Mouse (Mus musculus): ENCODE results near the gene Krt75.

Gene Krt75

DNA sequence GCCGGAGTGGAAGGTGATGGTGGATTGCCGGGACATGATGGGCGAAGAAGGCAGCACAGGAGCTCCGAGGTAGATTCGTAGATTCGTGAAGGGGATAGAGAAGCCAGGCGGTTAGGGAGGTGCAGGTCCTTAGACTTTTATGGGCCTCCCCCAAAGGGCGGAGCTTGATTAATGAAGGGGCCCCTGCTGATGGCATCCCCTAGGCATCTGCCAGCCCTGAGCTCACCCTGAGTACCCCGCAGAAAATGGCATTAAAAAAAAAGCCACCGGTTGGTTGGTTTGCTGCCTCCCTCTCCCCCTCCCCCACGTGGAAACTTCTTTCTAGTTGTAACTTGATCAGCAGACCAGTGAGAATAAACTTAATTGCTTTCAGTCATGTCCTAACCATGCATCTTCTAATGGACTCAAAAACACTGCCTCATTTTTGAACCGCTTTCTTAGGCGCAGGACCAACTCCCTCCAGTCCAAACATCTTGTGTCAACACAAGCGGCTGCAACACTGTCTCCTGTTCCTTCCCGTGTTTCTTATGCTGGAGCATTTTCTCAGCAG is at the start of gene Krt75:
TSS of gene Krt75 (minus strand) at position 109 of the 550 bp plus-strand sequence.
- DNase-seq (ENCODE audit: low read depth): peak; percentile 5

DNA sequence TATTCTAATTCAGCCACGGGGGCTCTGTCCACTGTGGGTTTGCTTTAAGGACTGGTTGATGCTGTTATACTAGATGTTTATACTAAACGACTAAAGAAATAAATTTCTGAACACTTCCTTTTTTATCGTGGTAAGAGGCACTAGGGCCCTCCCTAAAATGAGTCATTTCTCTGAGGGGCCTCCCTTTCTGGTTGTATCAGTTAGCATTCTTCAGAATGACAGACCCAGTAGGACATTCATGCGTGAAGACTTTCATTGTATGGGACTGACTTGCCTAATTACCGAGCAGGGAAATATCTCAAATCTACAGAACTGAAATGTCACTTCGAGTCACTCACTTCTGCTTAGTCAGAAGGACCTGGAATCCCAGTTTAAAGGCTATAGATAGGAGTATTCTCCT is 25.4 kb upstream of the Krt75 start:
- no peak for DNase-seq (ENCODE audit: low read depth)

DNA sequence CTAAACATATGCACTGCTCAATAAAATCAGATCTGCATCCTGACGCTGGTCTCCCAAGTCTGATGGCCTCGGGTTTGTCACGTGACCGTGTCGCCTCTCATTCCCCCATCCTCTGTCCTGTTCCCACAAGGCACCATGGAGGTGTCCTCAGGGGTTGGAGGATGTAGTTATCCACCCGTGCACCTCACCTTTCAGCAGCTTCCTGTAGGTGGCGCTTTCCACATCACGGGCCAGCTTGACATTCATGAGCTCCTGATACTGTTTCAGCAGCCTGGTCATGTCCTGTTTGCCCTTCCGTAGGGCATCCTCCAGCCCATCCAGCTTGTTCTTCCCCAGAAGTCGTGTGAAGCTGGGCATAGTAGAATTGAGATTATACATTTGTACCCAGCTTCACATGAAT is 14.5 kb upstream of the Krt75 start:
- no peak for DNase-seq (ENCODE audit: low read depth)

DNA sequence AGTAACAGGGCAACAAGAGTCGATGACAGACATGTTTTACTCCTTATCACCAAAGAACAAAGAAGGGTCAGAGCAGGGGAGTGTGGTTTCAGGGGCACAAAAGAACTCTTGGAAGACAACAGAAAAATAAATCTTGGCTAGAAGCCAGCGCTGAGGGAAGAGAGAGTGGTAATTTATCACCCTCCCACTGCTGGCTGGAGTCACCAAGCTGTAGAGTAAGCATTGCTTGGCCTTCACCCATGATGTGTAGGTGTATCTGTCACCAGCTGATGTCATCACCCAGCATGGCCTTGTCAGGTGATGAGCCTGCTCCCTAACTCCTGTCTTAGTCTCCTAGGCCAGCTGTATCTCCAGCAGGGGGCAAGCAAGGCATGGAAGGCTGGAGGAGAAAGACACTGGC is 10.8 kb upstream of the Krt75 start:
- DNase-seq (ENCODE audit: low read depth): no peak

DNA sequence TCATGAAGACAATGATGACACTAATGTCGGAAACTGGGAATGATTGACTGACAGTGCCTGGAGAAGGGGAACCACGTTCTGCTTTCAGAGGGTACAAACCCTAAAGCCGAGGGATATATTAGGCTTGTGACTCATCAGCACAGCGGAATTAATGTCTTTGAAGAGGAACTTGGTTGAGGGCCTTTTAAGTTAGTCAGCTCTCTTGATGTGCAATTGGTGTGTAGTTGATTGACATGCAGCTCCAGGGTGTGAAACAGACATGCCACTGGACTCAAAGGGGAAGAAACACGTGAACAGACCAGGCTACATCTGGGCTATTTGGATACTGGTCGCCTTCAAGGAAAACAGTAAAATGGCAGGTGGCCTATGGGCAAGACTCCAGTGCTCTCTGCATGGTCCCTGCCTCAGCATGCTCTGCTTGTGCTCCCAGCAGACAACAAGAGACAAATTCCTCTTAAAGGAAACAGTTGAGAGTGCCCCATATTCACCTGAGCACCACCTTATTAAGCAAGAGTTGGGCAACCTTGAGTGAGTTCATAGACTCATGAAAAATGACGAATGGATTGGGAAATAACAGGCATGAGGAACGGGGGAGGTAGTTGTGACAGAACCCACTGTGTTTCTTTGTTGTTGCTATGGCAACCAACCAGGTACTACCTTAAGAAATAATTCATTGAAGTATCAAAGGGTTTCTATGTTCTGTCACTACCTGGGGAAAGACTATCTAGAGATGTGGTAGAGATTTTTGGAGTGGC is 9.7 kb upstream of the Krt75 start:
- DNase-seq (ENCODE audit: low read depth): no peak

DNA sequence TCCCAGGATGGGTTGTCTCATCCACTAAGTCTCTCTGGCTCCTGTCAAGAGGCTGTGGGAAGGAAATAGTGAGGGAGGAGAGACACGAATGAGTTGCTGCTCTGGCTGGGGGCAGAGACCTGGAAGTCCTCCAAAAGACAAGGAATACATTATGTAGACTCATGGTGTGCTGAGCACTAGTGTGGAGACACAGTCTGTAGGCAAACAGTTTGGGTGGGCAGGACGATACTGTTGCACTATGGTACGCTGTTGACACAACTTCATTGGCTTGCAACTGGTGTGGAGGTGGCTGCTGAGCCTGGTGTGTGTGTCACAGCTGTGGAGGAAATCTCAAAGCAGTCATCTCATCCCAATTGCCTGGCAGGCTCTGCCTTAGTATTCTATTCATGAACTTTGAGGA is 8.0 kb upstream of the Krt75 start:
- DNase-seq (ENCODE audit: low read depth): no peak

DNA sequence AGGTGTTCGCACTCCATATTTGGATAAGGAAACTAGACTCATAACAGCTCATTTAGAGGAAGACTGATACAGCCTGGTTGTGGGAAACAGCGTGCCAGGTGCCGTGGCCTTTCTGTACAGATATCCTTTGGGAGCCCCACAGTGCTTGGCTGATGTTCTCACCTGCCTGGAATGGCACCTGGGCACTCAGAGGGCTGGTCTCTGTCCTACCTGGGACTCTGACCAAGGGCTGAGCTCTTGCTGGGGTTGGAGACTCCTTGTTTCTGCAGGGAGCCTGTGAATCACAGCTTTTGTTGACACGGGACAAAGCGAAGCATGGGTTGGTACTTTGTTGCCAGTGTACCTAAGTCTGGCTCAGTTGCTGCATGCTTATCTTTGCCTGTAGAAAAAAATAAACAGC is 1.8 kb upstream of the Krt75 start:
- no peak for DNase-seq (ENCODE audit: low read depth)

DNA sequence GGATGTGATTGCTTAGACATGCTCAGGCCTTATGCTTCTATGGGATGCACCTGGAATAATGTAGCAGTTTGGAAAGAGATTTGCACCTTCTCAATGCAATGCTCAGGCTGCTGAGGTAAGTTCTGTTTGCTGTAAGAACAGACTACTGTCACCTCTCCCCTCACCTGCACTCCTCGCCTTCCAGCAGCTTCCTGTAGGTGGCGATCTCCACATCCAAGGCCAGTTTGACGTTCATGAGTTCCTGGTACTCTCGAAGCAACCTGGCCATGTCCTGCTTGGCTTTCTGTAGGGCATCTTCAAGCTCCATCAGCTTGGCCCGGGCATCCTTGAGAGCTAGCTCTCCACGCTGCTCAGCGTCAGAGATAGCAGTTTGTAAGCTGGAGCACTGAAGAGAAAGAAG is 5.9 kb downstream of the Krt75 start:
- no peak for DNase-seq (ENCODE audit: low read depth)

DNA sequence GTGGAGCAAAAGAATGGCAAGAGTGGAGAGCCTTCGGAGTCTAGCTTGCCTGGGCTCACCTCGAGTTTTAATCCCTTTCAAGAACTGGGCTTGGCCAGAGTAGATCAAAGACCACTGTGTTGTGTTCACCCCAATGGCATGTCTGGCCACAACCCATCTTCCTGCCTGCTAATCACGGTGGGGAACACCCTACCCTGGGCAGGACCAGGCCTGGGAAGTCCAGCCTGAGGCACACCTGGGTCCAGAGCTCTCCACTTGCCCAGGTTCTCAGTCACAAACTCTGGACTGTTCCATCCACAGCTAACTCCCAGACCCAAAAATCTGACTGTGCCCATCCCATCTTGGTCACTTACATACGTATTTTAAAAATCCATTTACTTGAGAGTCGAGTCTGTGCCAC is 10.9 kb downstream of the Krt75 start, which contains the start of gene Krt90:
TSS of gene Krt90 (minus strand) at position 101 of the 400 bp plus-strand sequence.
- DNase-seq (ENCODE audit: low read depth): no peak

DNA sequence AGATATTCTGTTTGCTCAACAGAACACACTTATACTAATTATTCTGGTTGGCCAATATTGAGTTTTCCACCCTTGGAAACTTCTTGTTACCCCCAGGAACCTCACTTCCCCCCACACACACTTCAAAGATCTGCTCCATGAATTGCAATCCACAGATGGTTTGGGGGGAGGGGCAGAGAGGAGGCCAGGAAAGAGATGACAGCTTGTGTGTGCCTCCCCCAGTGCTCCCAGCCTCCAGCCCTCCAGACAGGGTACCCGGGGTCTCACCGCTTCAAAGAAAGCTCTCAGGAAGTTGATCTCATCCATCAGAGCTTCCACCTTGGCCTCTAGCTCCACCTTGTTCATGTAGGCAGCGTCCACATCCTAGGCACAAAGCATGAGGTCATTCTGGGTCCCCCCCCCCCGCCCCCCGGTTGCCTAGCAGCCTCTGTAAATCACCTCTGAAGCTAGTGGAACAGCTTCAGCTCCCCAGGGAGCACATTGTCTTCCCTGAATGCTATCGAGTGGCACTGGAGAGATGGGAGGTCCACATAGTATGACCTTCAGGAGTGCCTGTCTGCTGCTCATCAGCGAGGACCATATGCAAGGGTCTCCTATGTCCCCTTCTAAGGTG is 15.6 kb downstream of the Krt75 start:
- no peak for DNase-seq (ENCODE audit: low read depth)

DNA sequence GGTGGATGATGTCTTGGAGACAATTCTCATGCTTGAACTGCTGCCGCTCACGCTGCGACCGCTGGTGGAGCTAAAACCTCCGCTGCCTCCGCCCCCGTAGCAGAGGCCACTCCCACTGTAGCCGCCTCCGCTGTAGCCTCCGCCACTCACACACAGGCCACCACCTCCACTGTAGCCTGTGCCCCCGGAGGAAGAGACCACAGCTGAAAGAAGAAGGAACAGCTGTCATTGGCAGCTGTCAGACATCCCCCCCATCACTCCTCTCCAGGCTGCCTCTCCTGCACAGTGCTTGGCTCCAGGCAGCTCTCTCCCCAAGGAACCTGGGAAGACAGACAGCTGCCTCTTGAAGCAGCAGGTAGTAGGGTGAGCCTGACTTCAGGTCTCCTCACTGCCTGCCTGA is 20.5 kb downstream of the Krt75 start:
- DNase-seq (ENCODE audit: low read depth): no peak

DNA sequence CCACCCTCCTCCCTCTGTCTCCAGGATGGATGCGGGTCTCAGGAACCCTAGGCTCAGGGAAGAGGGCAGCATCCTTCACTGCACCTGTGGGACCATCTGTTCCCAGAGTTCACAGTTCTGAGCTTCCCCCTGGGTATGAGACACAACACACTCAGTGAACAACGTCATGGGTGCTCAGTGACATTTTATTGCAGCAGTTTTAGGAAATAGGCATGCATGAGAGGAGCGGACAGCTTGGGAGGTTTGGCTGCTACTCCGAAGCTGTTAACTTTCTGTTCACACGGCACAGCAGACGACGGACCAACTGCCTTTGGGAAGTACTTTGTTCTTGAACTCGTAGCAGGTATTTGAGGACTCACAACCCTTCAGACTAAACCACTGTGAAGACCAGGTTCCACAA is 21.5 kb downstream of the Krt75 start:
- no peak for DNase-seq (ENCODE audit: low read depth)

DNA sequence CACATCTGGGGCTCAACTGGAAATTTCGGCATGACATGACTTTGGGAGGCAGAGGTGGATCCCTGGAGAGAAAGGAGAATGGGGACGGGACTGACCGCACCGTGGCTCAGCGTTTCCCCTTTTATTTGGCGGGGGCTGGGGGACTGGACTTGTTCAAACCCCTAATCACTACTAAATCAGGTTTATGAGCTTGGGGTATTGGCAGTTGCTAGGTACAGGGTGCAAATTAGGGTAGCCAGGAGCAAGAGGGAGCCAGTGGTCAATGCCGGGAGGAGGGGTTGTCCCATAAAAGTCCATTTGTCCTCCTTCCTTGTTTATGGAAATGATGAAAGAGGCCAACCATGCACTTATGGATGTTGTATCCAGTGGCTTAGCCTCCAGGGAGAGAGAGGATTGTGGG is 23.1 kb downstream of the Krt75 start, which contains the start of gene Krt82:
TSS of gene Krt82 (minus strand) at position 101 of the 400 bp plus-strand sequence.
- DNase-seq (ENCODE audit: low read depth): no peak

DNA sequence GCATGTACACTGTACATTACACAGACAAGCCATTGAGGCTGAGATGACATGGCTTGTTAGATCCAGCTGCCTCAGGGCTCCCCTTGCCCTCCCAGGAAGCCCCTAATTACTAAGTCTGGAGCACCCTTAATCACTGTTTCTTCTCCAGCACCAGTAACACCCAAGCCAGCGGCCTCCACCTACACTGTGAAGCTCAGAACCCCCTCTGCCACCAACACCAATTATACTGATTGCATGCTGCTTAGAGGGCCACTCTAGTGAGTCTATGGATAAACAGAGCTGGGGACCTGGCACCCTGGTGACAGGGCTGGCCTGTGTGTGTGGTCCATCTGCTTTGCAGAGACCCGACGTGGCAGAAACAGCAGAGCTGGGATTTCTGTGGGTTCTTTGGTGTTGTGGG is 29.2 kb downstream of the Krt75 start:
- DNase-seq (ENCODE audit: low read depth): no peak

DNA sequence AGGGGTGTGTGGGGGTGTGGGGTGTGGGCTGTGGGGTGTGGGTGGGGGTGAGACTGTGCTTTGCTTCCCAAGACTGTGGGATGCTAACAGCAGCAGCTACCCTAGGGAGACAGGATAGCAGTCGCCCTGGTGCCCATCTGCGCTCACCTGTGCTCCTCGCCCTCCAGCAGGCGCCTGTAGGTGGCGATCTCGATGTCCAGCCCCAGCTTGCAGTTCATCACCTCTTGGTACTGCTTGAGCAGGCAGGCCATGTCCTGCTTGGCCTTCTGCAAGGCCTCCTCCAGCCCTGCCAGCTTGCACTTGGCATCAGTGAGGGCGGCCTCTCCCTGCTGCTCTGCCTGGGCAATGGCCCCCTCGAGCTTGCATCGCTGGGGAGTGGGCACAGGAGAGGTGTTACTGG is 31.2 kb downstream of the Krt75 start:
- DNase-seq (ENCODE audit: low read depth): no peak

DNA sequence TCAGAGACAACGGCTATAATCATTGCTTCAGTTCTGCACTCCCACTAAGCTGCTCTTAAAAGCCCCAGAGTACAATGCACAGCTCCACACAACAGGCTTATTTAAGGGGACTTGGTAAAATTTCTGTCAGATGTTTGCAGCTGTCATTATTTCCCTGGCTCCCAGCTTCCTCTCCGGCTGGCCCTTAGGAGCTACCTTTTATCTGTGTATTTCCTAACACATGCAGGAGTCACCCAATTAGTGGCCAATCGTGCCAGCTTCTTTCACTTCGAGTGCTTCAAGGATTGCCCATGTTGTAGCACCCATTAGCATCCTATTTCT is 35.2 kb downstream of the Krt75 start:
- no peak for DNase-seq (ENCODE audit: low read depth)

DNA sequence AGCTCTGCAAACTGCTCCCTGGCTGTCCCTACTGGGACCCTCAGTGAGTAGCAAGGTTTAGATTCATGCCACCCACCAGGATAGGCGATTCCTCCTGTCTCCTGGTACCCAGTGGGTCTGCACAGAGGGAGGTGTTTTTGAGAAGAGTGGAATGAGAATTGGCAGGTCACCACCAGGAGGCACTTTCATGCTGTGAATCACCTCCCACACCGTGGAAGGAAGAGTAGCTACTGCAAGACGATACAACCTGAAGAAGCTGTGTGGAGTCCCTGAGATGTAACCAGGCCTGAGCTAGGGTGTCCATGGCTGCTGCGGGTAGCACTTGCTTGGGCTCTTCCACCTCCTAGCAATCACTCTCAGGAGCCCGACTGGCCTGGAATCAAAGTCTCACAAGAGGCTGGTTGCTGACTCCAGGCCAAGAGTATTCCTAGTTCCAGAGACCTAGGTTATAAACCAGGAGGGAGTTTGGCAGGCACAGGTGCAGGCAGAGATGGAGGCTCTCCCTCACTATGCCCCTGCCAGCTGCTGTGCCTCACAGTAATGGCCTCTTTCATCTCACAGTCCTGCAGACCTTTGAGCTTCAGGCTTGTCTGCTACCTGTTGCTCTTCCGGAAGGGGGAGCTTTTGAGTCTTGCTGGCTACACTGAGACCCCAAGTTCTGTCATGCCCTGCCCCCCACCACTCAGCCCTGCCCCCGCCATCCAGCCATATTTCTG is 35.7 kb downstream of the Krt75 start:
- DNase-seq (ENCODE audit: low read depth): no peak

DNA sequence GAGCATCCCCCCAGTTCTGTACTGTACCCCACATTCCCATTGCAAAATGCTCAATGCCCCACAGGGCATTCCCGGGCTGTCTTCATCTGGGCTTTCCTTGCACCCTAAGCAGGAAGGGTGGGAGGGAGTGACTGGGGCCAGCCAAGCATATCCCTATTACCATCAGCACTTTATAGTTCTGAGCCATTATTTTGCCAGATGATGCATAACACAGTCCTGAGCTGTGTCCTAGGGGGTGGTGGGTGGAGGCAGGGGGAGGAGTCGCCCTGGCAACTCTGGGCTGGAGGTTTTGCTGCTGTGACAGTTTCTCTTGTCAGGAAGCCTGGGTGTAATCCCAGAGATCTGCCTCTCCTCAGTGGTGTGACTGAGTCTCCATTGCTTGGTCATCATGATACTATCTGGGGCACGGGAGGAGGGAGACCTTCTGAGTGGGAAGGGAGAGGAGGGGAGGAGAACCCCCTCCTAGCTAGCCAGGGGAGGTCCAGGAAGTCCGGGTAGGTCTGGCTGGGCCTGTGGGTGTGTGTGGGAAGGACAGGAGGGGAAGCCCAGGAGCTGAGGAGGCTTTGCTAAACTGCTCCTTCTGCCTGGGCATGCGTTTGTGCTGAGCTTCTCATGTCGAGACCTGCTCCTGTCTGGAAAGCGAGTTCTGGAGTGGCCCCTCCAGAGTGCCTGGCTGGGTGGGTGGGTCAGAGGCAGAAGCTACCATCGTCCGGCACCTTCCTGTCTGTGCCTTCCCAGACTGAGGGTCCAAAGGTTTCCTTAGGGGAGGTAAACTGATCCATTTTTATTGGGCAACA is 37.5 kb downstream of the Krt75 start:
- DNase-seq (ENCODE audit: low read depth): no peak

DNA sequence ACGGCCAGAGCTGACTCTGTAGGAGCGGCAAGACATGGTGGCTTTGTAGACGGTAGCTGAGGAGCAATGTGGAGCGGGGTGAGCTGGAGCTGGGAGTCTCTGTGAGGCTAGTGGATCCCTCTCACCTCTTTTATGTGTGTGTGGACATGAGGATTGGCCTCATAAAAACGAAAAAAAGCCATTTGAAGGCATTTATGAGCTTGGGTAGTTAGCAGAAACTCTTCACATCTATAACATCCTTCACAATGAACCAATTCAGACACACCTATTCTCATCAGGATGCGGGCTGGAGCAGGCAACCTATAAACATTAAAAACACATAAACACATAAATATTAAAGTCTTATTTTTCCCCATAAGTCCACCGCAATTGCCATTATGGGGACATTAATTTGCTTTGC is 41.0 kb downstream of the Krt75 start, which contains the start of gene Krt84:
TSS of gene Krt84 (minus strand) at position 101 of the 400 bp plus-strand sequence.
- DNase-seq (ENCODE audit: low read depth): no peak

DNA sequence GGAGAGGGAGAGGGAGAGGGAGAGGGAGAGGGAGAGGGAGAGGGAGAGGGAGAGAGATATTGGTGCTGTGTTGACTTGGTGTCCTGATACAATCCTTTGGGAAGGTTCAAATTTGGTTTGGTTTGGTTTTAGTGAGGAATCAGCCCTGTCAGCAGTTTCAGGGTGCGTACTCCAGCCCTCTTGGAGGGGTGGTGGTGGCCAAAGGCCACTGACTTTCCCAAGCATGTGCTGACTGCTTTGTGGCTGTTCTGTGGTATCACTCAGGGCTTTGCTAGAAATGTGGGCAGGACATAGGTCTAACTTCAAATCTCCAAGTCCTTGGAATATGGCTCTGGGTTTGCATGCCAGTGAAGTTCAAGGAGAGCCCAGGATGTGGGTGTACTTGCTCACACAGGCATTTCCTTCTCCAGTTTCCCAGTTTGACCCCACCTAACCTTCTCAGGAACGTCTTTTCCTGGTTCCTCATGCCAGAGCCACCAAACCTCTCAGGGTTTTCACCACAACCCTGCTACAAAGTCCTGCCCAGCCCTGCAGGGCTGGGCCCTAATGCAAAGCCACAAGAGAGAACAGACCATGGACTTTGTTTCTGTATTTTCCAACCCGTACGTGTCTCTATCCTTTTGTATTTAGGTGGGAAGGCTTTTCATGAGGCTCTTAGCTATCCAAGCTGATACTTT is 51.0 kb downstream of the Krt75 start:
- DNase-seq (ENCODE audit: low read depth): peak; percentile 28

DNA sequence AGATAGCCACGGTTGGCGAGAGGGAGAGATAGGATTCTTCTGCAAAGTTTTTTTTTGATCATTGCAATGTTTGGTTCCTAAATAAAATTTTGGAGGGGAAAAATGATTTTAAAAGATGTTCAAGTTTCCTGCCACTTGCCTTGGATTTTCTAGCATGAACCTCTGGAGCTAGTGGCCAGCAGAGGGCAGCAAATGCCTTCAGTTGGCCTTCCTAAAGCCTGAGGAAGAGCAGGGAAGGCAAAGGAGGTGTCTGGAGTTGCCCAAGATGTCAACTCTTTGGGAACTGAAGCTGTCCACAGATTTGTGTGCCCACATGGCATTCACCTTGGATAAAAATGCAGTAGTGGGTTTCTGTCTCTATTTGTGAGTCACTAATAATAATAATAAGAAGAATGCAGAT is 53.9 kb downstream of the Krt75 start:
- peak; percentile 31 for DNase-seq (ENCODE audit: low read depth)

Data from fibroblast of lung, adult 2 months (primary cell).